Mouse (Mus musculus): ENCODE results near the gene Xpnpep1. TPM values are rescaled to one million over a fixed set of nuclear protein-coding genes. Genes with fewer than 3 reads are reported as not detected.

The Xpnpep1 gene
- total RNA-seq, 2 experiments from 2014 or later = 65.2 to 73.3 TPM

- no peak for DNase-seq
These were observed 8.1 kb downstream of the Xpnpep1 start for GRCm38 (mm10) chr19:53031957-53032371.

GRCm38 (mm10) chr19:53030279-53030678 lies 9.7 kb downstream of the Xpnpep1 start:
- DNase-seq = no peak

GRCm38 (mm10) chr19:53029686-53030085 lies 10.3 kb downstream of the Xpnpep1 start:
- no peak for DNase-seq

- no peak for DNase-seq
These were observed 11.0 kb downstream of the Xpnpep1 start for GRCm38 (mm10) chr19:53029045-53029444.

- DNase-seq = no peak
These were observed 11.8 kb downstream of the Xpnpep1 start for GRCm38 (mm10) chr19:53028216-53028615.

- DNase-seq = peak in 1 of 2 experiments; percentile 39
These were observed 16.8 kb downstream of the Xpnpep1 start for GRCm38 (mm10) chr19:53023189-53023588.

- DNase-seq = no peak
These were observed 17.9 kb downstream of the Xpnpep1 start for GRCm38 (mm10) chr19:53022037-53022614.

- no peak for DNase-seq
These were observed 18.5 kb downstream of the Xpnpep1 start for GRCm38 (mm10) chr19:53021537-53021936.

- DNase-seq = peak; percentile 74 to 84
These were observed 20.1 kb downstream of the Xpnpep1 start for GRCm38 (mm10) chr19:53019716-53020463.

GRCm38 (mm10) chr19:53017954-53018353 lies 22.1 kb downstream of the Xpnpep1 start:
- DNase-seq = peak; percentile 62 to 70

- peak; percentile 56 to 62 for DNase-seq
These were observed 22.8 kb downstream of the Xpnpep1 start for GRCm38 (mm10) chr19:53017248-53017647.

- DNase-seq = no peak
These were observed 24.9 kb downstream of the Xpnpep1 start for GRCm38 (mm10) chr19:53014910-53015710.

- DNase-seq = peak; percentile 67 to 79
These were observed 26.3 kb downstream of the Xpnpep1 start for GRCm38 (mm10) chr19:53013744-53014143.

- DNase-seq = no peak
These were observed 26.7 kb downstream of the Xpnpep1 start for GRCm38 (mm10) chr19:53013341-53013740.

- DNase-seq = no peak
These were observed 29.1 kb downstream of the Xpnpep1 start for GRCm38 (mm10) chr19:53010941-53011340.

GRCm38 (mm10) chr19:53008921-53009320 lies 31.1 kb downstream of the Xpnpep1 start:
- DNase-seq = no peak

GRCm38 (mm10) chr19:53008020-53008705 lies 31.9 kb downstream of the Xpnpep1 start:
- peak; percentile 80 to 84 for DNase-seq

- no peak for DNase-seq
These were observed 34.0 kb downstream of the Xpnpep1 start for GRCm38 (mm10) chr19:53005978-53006377.

- no peak for DNase-seq
These were observed 36.3 kb downstream of the Xpnpep1 start for GRCm38 (mm10) chr19:53003554-53004365.

- no peak for DNase-seq
These were observed 37.6 kb downstream of the Xpnpep1 start for GRCm38 (mm10) chr19:53002166-53003095.
